Mouse (Mus musculus) embryo, embryonic 10.5 days (tissue): ENCODE measurements around the gene Tll2.

Experiments
- DNase-seq: peaks from one replicate; pipeline ENCODE4 v3.0.0-alpha.2; 2015; ENCODE audit warnings: low spot score

Gene Tll2

DNA sequence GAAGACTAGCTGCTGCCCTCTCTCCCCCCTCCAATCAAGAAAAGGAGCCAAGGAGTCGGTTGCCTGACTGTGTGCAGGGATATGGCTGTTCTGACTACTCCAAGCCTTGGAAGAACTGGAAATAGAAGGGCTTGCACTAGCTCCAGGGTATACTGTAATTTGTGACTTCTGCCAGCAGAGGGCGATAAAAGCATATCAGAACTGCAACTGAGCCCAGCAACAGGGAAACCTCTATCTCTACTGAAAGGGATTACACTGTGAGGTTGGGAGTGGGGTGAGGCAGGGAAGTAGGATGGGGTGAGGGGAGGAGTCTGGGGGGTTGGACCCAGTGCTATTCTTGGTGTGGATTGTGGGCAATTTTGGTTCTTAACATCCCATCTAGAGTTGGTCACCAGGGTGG lies 119.9 kb downstream of the Tll2 start:
- peak; percentile 88 for DNase-seq

DNA sequence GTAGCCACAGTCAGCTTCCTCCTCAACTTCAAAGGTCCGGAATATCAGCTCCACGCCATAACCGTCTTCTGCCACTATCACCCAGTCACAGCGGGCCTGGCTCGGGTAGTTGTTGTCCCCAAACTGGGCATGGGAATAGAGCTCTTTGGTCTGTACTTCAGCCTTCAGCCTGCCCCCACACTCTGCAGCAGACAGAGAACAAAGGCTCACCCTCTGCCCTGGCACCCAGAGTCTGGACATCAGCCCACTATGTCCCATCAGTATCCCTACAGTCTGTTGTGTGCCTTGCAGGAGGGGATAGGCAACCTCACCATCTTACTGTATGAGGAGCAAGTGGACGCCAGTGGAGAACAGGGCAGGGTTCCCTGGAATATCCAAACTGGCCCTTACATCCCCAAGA lies 120.3 kb downstream of the Tll2 start:
- no peak for DNase-seq

DNA sequence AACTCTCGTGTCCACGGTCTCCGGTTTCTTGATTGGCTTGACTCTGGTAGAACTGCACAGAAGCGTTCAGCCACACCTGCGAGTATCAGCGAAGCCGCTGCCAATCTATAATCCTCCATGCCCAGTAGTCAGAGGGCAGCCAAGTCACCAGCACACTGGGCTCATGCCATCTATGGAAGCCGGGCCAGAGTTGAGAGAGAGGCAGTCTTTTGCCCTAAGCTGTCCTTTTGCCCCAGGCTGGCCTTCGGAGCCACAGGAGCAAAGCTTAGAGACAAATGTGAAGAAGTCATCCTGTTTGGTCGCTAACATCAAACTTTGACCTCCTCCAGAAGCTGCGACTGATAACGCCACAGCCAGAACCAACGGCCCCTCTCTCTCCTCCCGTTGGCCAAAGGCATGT lies 123.0 kb downstream of the Tll2 start:
- DNase-seq = no peak

DNA sequence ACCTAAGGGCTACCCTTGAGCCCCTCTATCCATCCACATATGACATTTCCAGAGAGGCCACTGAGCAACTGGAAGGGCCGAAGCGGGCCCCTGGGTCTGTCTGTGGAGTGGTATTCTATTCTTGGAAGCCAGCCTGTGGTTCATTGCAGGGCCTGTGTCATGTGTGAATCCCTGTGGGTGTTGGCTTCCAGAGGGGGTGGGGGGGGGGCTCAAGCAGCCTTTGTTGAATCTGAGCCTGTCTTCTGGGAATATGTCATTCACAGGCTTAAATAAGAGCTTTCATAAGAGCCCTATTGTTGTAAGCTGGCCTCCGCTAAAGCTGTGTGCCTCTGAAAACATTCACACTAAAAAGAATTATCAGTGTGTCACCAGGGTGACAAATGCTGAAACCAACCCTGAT lies 125.0 kb downstream of the Tll2 start:
- DNase-seq = peak; percentile 31

DNA sequence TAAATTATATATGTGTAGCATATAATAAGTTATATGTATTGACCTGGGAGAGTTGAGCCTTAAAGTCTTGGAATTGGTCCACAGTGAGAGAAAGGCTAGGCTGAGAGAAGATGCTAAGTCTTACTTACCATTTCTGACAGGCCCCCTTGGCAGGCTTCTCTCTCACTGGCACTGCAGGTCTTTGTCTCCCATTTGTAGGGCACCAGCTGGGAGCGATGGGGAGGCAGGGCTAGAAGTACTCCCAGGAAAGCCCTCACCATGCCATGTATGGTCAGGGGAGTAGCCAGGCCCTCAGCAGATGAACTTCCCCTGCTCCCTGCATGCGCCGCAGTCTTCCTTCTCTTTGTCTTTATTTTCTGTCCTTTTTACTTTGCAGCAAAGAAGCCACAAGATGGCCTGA lies 129.7 kb downstream of the Tll2 start, which contains the start of gene Opalin:
Gene Opalin (minus strand): TSS at position 208 of the 400 bp plus-strand sequence.
- DNase-seq = no peak

DNA sequence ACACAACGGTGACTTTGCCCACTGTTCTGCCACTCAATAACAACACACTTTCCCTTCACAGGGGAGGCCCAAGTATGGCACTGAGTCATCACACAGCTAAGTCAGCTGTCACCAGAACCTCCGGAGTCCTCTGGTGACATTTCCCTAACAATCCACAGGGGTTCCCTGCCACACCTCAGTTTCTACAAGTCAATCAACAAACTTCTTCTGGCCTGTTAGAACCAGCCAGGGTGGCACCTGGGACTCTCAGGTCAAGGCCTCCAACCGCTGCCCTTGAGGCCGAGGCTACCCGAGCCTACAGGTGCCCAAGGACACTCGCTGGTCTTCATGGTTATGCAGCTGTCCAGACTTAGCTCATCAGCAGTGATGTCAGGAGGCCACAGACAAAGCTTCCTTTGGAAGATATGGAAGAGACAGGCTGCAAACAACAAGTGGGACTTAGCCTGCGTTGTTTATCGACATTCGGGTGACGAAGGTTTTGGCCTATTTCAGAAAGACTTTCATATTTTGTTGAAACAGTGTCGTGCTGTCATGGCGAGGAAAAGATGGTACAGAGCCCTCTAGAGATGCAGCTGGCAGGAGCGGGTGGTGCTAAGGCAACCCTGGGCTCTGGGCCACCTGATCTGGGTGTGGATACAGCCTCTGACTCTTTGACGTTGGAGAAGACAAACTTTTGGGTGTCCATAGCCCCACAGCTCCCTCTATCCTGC lies 132.7 kb downstream of the Tll2 start:
- no peak for DNase-seq

DNA sequence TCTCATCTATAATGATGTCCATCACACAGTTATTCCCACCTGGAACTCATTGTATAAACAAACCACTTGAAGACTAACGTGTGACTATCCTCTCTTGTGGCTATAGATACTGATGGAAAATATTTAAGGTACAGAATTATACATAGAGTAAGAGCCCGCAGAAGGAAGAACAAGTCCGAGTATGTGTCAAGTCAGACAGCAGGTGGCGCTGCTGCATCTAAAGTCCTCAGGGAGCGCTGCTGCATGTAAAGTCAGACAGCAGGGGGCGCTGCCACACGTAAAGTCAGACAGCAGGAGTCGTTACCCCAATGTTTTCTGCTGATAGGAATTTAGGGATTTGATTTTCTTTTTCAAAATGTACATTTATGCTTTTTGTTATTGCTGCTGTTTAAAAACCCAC lies 135.1 kb downstream of the Tll2 start:
- DNase-seq = peak; percentile 95

DNA sequence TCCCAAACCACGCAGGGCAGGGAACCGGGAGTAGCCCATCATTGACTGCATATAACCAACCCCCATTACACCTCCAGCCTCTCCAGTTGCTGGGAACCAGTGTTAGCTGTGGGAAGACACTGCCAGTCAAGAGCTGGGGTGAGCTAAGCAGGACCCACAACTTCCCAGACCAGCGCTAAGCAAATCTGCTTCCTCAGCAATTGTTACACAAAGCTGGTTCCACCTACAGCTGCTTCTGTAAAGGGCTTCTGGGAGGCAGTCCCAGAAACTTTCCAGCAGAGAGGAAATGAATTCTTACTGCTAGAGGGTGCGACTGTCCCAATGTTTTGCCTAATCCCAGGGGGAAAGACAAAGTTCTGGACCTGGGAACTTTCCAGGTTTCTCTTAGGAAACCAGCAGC lies 151.9 kb downstream of the Tll2 start:
- DNase-seq = no peak

DNA sequence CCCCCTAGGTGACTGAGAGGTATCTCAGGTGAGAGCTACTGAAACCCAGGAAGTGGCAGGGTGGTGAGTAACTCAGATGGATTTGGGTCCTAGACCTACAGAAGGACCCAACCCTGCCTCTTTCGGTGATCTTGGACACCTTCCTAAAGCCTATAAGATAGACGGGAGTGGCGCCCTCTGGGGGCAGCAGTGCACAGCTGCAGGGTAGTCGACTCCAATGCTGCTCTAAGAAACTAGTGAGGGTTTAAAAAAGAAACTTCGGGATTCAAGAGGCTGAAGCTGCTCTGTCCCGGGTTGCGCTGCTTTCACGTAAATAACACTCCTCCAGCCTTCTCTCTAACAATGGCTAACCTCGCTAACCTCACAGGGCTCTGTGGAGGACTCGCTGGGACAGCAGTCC lies 153.1 kb downstream of the Tll2 start:
- peak; percentile 54 for DNase-seq

DNA sequence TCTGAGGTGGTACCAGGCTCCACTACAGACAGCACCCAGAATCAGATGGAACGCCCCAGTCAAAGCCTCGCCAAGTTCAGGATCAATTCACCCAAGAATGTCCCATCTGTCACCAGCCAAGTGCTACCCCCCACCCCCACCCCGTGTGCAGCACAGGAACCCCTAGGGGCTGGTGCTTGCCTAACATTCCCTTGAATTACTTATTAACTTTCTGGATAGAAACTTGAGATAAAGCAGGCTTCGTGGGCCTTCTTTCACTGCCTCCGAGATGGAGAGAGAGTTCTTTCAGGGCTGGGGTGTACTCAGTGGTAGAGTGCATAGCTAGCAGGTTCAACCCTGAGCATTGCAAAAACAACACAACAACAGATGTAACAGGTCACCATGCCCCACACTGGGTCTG lies 154.4 kb downstream of the Tll2 start:
- no peak for DNase-seq

DNA sequence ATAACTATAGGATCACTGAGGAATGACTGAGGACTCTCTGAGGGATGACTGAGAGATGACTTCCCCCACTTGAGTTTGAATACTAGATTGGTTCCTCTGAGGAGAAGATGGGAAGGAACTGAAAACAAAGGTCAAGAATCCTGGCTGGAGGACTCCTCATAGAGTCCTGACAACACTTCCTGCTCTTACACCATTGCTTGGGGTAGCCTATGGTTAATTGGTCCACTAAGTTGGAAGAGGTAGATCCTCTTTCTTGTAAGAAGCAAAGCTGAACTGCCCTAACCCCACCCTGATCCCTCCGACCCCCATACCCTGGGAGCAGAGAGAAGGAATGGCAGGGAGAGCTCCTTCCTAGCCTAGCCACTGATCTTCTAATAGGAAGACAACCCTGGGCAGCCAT lies 154.9 kb downstream of the Tll2 start:
- DNase-seq = no peak

DNA sequence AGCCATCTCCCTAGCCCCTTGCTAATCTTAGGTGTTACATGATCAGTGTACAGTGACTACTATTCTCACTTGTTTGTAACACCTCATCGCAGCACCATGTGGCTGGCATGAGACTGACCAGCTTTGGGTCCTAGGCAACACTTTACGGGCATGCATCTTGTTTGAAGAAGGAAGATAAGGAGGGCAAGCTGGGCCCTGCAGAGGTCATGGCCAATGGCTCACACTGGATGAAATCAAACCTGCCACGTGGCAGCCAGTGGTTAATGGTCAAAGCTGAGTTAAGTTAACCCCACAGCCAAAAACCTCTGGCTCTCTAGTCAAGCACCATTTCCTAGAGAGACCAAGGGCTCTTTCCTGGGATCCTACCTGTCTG lies 158.5 kb downstream of the Tll2 start:
- no peak for DNase-seq

DNA sequence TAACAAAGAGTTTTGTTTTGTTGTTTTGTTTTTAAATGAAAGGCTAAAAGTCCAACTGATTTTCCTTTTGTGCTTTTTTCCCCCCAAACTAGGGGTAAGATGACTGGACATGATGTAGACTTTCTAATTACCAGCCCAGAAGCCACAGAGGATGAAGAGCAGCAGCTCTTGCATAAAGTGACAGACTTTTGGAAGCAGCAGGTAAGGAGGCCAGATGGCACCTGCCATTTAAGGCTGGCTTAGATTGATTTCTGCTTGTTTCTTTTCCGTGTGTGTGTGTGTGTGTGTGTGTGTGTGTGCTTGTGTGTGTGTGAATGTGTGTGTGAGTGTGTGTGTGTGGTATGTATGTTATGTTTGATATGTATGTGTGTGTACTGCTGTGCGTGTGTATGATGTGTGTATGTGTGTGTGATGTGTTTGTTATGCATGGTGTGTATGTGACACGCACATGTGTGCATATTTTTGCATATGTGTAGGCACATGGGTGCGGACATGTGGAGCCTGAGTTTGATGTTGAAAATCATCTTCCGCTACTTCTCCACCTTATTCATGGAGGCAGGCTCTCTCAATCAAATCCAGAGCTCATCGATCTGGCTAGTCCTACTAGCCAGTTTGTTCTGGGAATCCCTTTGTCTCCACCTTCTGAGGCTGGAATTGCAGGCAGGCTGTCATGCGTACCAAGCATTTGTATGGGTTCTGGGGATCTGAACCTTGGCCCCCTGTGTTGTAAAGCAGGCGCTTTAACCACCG lies 159.0 kb downstream of the Tll2 start:
- DNase-seq = no peak

DNA sequence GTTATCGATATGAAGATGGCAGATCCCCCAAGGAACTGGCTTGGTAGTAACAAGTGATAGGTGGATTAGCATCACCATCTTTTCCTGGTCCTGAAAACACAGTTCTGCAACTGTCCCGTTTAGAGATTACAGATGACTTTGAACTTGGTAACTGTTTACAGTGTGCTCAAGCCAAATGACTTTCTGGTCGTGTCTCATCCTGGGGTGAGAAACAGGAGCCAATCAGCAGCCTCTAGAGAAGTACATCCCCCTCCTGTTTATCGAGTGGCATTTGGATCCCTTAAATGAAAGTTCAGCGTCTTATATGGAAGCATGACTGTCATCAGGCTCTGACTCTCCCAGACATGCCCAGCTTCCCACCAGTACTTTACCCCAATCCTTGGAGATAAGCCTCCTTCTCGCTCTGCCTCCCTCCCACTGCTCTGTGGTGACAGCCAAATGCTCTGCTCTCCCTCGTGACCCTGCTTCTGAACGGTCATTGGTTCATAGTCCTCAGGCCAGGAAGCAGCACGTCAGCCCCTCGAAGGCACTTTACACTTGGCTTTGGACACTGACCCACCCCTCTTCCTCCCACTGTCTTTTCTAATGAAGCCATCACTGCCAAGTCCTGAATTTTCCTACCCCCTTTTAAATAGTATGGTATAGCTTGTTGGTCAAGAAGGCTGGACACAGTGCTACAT lies 161.4 kb downstream of the Tll2 start:
- no peak for DNase-seq

DNA sequence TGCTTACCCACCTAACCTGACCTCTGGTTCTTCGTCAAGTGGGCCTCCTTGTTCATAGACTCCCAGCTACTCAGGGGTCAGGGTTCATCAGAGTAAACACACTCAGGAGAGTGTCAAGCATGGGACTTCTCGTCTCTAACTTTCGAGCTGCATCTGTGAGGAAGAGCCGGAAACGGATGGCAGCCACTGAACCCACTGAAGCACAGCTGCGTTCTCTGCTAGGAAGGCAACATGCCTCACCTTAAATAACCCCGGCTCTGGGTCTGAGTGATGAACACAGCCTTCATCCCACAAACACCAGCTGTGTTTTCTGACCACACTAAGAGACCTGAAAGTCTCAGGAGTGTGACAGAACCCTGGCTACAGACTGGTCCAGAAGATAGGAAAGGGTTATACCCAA lies 167.5 kb downstream of the Tll2 start:
- no peak for DNase-seq

DNA sequence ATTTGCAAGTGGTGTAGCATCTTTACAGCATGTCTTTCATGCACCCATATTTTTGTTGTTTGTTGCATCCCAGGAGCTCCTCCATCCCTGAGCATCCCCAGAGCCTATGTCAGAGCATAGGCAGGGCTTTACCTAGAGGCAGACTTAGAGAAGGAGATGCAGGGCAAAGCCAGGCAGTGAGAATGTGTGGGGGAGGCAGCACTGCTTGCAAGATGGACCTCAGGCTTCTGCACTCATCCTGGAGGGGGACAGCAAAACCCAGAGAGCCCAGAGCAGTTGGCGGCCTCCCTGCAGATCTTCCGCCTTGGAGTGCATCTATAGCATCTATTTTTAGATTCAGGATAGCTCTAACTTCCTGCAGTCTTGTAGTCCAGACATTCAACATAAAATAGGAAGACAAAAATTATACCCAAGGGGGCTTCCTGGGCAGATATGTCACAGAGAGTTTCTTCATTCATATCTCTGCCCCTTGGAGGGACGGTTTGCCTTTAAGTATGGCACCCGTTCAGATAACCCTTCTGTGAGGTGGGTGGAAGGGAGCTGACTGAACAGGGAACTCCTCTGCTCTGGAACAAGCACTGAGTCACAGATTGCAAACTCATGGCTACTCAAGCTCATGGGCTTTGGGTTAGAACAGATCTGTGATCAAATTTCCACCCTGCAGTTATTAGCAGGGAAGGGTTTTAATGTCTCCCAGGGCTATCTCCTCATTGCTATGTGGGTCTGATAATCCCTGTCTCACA lies 170.7 kb downstream of the Tll2 start:
- DNase-seq = no peak
